Mouse (Mus musculus) adrenal gland, postnatal 25 days (tissue): ENCODE measurements around the gene Dmc1. TPM values are rescaled to one million over a fixed set of nuclear protein-coding genes. Genes with fewer than 3 reads are reported as not detected.

ENCODE experiments used
- DNase-seq: peaks from one replicate; pipeline ENCODE4 v3.0.0; 2021; ENCODE audit warnings: mixed read lengths
- long read RNA-seq: library from polyadenylated mRNA; stranded (forward); transcript quantifications from one replicate; pipeline ENCODE4 v2.0.0, GENCODE M21; 2021
- total RNA-seq: library from RNA; stranded (reverse); gene quantifications from 2 replicates; pipeline ENCODE4 v1.2.3, GENCODE M21; 2021

The Dmc1 gene
- 2.5 and 3.5 TPM in 2 replicates for total RNA-seq
- long read RNA-seq: 0 reads

DNA sequence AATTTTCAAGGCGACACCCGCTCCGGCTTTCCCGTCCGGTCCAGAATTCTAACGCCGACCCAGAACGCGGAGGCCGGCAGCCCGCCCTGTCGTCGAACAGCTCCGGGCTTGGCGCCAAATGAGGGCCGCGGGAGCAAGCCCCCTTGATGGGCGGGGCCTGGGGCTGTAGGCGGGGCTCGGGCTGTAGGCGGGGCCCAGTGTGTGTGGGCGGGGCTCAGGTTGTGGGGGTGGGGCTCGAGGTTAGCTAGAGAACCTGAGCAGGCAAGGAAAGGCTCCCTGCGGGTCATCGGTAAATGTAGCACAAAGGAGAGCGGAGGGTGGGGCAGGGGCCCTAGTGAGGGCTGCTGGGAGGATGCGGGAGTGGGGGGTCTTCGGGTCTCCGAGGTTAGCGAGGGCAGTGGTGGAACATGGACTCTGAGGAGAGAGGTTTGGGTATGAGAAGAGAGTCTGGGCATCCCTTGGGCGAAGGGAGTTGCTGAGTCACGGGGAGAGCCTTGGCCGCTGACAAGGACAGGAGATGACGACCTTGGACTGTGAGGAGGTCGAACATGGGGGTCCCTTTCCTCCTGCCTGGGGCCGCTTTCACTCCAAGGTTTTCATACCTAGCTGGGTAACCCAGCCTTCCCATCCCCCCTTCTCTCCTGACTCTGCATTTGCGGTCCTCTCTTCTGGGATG is at the start of gene Dmc1:
Dmc1 (minus strand) TSS at position 120 of the 676 bp plus-strand sequence.
- DNase-seq: peak; percentile 69

DNA sequence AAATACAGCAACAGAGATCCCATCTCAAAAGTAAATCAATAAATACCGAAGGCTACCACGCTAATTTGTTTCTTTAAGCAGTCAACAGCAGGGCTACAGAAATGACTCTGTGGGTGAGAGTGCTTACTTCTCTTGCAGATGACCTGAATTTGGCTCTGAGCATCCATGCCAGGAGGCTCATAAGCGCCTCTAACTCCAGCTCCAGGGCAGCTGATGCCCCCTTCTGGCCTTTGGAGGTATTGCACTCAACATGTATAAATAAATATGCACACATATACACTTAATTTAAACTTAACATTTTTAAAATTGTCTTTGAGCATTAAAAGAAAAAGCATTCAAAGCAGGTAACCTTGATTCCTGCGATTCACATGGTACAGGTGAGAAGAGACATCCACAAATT is 46.6 kb upstream of the Dmc1 start:
- no peak for DNase-seq

DNA sequence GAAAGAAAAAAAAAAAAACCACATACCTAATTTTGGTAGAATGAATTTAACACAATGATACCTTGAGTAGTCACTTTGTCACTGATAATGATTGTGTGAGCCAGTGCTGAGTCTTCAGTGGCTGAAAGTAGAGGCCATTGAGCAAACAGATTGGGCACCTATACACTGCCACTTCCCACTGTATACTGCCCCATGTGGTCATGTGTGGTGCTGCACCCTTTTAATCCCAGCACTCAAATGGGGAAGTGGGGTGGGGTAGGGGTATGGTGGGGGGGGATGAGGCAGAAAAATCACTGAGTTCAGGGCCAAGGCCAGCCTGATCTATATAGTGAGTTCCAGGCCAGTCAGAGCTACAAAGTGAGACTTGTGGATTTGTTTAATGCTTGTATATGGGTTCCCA is 45.7 kb upstream of the Dmc1 start:
- peak; percentile 34 for DNase-seq

DNA sequence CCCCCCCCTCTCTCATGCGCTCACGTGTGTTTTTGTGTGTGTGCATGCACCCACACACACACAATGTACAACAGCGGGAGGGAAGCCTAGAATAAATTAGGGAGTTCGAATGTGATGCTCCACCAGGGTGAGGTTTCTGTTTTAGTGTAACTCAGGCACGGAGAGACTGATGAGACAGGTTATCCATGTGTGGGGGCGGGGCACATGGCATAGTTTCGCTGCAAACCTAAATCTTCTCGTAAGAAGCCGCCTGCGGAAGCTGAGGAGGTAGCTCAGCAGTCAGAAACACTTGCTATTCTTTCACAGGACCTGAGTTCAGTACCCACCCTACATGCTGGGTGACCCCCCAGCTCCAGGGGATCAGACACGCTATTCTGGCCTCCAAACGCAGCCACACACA is 43.2 kb upstream of the Dmc1 start:
- DNase-seq: no peak

DNA sequence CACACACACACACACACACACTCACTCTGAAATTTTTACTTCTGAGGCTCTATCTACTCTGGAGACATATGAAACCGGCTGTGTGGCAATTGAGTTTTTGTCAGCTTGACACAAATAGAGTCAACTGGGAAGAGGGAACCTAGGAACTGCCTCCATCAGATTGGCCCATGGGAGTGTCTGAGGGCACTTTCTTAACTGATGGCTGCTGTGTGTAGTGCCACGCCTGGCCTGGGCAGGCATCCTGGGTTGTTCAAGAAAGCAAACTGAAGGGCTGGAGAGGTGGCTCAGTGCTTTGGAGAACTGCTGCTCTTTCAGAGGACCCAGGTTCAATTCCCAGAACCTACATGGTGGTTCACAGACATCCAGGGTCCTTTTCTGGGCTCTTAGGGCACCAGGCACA is 40.6 kb upstream of the Dmc1 start:
- DNase-seq: no peak

DNA sequence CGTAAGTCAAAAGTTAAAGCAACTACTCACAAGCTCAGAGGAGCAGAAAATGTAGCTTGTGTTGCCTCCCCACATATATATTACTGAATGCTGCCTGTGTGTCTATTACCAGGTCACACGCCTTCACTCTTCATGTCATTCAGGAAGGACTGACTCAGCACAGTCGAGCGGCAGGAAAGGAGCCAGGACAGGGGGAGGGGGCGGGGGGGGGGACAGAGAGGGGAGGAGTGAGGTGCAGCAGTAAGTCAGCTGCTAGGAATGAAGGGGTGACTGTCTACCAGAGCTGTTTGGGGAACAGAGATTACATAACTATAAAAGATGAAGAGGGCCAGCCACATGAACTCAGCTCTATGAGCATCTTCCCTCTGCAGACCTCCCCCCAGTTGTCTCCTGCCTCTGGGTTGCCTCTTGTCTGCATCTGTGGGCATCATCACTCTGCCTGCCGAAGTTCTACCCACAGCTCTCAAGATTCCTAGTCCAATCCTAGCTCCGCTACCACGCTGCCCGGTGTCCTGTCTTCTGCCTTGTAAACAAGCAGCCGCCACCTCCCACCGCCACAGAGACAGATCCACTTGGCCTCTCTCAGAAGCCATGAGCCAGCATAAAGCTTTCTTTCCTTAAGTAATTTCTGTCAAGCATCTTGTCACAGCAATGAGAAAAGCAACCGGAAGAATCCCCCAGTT is 36.4 kb upstream of the Dmc1 start:
- no peak for DNase-seq

DNA sequence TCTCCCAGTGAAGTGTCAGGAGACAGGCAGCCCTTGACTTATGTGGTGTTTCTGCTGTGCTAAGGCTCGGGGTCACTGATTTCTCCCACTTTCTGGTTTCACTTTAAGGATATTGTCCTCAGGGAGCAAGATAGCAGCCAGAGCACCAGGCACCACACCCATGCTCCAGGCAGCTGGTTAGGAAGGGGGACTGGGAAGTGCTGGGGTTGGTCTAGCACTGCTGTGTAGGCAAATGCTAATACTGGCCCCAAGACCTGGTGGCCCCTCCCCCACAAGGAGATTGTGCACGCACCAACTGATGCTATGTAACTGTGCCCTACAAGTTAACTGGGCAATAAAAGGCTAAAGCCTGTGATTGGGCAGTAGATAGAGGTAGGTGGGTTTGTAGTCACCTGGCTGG is 25.6 kb upstream of the Dmc1 start:
- no peak for DNase-seq

DNA sequence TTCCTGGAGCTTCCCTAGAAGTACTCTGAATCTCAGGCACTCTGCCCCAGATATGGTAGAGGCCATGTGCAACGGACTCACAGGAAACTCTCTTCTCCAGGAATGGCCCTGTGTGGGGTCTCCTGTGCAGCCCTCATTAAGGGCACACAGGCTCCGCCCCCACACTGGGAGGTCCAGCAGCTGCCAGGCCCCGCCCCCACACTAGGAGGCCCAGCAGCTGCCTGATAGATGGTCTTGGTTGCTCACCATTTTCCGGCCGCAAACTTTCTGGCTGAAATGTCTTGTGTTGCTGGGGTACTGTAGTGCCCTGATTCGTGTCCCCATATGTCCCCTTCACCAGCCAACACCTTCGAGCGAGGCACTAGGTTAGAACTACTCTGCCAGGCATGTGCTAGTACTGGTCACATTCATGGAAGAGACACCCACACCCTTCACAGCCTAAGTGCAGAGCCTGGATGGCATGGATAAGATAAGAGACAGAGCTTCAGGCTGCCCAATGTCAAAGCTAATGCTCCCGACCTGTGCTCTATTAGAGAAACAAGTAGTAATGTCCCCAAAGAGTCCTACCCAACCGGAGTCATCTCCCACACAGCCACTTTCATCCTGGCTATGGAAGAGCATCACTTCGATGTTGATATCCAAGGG is 15.0 kb upstream of the Dmc1 start:
- no peak for DNase-seq

DNA sequence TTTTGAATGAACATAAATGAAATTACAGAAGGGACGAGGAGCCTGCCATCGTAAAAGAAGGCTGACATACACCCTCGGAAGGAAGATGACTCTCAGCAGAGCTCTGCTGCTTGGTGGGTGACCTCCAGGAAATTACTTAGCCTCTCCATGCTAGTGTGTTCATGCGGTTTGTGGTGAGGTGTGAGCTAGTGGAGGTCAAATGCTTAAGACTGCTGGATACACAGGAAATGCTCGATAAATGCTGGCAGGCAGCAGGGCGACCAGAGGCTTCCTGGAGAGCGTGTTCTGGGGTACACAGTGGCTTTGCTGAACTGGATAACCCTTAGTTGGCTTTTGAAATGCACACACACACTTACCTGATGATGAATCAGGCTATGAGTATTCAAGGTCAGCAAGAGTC is 13.5 kb upstream of the Dmc1 start:
- DNase-seq: no peak

DNA sequence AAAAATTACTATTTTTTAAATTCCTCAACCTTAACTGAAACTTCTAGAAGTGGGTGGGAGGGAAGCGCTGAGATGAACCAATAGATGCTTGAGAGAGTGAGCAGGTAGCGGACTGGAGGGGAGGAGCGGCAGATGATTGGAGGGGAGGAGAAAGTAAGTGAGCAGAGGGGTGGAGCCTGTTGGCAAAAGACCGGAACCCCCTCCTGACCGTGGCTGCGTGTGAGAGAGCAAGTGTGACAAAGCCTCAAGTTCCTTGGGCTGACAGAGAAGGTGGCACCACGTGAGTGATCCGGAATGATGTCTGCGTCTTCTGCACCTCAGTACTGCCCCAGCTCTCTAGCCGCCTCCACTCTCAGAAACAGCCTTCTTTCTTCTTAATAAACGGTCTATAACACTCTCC is 12.2 kb upstream of the Dmc1 start:
- no peak for DNase-seq

DNA sequence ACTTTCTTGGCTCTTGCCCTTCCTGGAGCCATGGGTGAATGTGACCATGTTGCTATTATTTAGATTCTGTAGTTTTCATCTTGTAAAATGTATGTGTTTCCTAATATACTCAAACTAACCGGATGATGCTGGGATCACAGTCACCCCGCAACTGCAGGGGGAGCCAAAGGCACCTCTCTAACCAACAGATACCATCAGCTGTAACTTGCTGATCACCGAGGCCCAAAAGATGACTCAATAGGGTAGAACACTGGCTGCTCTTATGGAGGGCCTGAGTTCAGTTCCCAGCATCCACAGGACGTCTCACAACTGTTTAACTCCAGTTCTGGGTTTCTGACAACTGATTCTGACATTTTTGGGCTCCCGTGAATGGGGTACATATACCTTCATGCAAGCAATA is 11.8 kb upstream of the Dmc1 start:
- no peak for DNase-seq

DNA sequence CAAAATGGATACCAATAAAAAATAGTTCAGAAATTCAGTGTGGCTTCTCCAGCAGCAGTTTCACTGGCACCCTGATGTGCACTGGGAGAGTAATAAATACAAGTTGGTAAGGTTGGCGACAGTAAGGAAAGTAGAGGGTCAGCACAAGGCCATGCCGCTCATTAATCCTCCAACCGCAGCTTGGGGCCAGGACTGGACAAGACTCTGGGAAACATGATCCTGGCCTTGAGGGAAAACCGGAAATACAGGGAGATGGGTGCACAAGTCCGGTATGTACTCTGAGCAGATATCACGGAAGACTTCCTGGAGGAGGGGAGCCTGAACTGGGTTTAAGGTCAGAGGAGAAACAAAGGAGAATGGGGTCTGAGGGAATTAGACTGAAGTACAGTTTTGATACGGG is 10.6 kb upstream of the Dmc1 start:
- DNase-seq: no peak

DNA sequence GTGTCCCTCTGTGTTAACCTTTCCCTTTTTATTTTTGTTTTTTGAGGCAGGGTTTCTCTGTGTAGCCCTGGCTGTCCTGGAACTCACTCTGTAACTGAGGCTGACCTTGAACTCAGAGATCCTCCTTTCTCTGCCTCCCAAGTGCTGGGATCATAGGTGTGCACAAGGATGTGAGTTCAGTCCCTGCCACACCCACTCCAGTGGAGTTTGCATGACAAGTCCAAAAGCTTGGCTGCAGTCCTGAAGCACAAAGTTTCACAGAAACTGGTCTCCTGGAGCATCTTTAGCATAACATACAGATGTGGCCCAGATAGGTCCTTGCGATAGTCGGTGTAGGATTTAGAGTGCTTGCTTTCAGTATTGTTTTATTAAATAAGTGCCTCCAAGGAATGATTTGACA is 4.3 kb upstream of the Dmc1 start:
- no peak for DNase-seq

DNA sequence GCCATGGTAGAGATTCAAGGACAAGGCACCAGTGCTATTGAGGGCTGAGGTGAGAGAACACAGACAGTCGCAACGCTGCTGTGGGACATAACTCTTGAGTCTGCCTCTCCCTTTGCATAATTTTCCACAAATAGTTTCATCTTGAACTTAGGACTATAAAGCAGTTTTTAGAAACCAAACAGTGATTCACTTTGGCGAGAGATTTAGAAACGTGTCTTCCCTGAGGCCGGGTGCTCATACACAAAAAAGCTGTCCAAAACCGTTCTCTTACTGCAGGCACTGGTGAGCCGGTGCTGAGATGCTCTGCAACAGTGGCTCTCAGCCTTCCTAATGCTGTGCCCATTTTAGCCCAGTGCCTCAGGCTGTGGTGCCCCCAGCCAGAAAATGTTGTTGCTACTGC is 3.3 kb upstream of the Dmc1 start:
- no peak for DNase-seq

DNA sequence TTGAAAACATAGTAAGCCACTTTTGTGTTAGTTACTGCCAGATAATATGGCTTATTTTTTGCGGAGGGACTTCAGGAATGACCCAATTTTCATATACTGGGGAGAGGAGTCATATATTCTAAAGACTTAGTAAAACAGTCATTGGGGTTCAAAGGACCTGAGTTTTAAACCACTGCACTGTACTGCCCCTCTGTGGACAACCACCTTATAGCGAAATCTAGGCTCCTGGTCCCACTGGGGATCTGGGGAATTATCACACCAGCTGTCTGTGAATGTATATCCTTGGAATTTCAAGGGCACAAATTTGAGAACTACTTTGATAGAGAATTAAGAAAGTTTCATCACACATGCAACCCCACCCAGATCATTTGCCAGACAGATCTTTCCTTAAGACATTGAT is 2.8 kb upstream of the Dmc1 start:
- no peak for DNase-seq

DNA sequence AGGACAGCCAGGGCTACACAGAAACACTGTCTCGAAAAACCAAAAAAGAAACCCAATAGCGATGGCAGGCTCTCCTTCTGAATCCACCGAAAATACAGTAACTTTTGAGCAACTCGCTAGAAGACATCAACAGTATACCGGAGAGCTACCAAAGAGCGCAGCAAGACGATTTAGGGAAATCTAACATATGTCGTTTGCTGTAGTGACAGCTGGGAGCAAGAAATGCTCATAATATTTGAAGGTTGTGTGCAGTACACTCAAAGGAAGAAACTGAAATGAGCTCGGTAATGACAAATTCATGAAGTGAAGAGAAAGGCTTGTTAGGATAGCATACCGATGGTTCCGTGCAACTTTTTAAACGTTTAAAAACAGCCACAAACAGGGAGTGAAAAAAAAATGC is 1.3 kb upstream of the Dmc1 start:
- DNase-seq: no peak

DNA sequence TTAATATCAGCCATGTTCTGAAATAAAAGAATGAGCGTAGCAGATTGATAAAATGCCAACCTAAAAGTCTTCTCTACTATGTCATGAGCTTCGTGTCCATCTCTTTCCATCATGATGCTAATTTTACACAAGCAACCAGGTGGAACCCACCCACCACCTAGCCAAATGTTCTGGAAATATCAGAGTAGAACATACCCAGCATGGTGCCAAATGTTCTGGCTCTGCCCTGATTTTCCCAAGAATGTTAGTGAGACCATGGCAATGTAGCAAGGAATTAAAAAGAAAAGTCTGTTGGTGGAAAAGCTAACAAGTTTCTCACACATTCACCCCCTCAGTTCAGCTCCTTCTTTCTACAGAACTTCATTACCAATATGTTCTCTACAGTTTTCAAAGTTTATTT is 4.7 kb downstream of the Dmc1 start:
- no peak for DNase-seq

DNA sequence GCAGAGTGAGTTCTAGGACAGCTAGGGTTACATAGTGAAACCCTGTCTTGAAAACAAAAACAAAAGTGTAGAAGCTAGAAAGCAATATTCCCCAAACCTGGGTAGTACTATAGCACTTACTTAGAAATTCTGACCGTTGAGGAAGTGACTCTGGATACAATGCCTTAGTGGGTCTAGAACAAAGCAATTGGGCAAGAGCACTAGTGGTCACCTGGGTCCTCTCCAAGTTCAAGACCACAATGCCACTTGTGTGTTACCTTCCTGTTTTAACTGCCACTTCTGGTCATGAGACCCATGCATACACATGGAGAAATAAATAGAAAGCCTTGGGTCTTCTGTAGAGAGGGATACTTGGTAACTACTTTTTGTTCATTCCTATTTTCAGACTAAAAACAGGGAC is 6.2 kb downstream of the Dmc1 start:
- DNase-seq: no peak

DNA sequence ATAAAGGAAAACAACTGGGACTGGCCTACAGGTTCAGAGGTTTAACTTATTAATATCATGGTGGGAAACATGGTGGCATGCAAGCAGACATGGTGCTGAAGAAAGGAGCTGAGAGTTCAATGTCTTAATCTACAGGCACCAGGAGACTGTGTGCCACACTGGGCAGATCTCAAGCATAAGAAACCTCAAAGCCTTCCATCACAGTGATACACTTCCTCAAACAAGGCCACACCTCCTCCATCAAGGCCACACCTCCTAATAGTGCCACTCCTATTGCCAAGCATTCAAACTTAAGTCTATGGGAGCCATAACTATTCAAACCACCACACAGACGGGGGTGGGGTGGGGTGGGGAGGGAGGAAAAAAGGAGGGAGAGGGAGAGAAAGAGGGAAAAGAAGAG is 23.3 kb downstream of the Dmc1 start:
- DNase-seq: no peak

DNA sequence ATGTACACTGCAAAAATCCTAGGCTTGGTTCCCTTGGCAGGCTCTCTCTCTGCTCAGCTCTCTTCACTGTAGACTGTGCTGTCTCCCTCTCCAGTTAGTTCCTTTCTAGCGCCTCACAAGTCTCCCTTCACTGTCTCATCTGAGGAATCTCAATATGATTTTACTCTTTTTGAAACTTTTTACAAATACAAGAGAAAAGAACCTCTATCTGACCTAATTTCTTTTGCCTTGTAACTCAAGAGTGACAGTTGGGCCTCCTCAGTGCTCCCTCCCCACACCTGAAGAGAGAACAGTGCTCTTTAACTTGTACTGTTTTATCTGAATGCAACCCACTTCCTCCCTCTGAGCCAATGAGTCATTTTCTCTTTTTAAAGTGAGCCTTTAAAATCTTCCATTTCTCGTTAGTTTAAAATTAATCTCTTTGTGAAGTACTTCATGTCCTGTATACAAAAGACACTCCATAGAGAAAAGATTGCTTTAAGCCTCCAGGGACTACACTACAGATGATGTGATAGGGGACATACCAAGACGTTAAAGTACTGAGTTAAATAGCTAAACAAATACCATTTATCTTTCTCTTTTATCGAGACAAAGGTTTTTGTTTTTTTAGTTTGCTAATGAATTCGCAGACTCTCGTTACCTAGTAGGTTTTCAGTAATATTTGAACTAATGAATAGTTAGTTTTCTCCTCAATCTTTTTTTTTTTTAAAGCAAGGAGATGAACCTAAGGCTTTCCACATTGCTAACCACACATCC is 27.1 kb downstream of the Dmc1 start:
- DNase-seq: no peak

DNA sequence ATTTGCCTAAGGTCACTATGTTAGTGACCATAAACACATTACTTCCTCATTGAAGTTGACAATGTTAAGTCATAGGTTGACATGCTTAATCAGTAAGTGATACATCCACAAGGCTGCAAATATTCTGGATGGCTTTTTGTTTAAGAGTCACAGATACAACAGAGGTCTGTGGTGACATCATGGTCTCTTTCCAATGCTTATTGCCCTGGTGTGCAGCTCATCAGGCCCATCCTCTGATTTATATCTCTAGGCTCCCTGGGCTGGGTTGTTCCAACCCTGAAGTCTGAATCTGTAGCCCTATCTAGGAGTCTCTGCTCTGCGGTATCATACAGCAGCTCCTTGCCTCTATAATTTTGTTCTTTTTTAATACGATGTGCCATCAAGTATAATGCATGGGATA is 28.0 kb downstream of the Dmc1 start:
- DNase-seq: no peak

DNA sequence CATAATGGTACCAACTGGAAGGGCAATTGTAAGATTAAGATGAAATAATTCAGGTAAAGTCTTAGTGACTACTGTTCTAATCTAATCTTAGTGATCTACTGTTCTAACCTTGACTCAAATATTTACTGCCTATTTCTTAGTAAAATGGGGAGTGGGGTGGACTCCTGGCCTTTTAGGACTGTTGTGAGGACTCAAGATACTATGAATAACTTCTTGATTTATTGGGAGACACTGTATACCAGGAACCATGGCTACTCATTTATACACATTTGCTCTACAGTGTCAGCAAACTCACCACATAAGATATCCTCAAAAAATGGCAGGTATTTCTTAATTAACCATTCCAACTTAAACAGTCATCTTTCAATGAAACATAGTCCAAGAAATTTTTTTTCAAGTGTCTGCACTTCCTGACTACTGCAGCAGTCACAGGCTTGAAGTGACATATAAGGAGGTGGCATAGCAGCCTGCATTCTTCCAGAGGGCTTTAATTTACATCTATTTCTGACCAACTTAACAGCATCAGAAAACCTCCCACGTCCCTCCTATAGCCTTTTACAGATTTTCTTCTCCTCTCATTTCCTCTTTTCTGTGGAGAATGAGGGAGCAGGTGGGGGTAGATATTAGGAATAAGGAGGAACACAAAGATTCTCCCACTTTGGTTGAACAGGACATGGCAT is 29.2 kb downstream of the Dmc1 start:
- DNase-seq: no peak

DNA sequence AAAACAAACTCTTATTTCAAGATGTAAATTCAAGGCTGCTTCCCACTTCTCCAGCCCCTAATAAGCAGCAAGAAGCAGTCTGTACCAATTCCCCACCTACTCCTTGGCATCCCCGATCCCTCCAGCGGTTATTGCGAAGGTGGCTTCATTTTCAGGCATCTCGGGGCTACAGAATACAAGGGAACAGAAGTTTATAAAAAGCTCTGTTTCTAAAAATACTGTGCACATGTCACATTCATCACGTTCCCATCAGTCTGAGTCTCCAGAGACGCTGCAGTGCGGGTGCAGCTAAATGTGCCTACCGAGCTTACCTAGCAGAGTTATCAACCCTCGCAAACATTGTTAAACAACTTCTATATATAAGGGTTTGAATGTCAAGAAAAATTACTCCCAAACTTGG is 42.5 kb downstream of the Dmc1 start:
- DNase-seq: no peak
